Mouse (Mus musculus) limb, embryonic 11.5 days (tissue): ENCODE data around the gene 1700042G07Rik. TPM values are rescaled to one million over a fixed set of nuclear protein-coding genes. Genes with fewer than 3 reads are reported as not detected.
A peak's percentile ranks its signal among the peaks of the same experiment; 100 is the strongest.

Source experiments
- ATAC-seq: fragments of 200-750 bp; cut with Nextera tagmentation; 2 replicates; pipeline ENCODE4 v1.8.0; 2017; ENCODE audit warnings: low read depth; ENCODE audit not compliant: insufficient number of reproducible peaks, low FRiP score, low TSS enrichment
- DNase-seq: peaks from one replicate; pipeline ENCODE4 v3.0.0-alpha.2; 2015; ENCODE audit warnings: low spot score
- H3K27ac ChIP-seq: fragments of 300-500 bp; sonication (generic); replicated peaks from 2 replicates; pipeline ENCODE4 v1.5.1; 2014; ENCODE audit warnings: low read depth, mild to moderate bottlenecking, low read length
- H3K27me3 ChIP-seq: fragments of 300-500 bp; sonication (generic); 2 replicates; pipeline ENCODE4 v1.6.1; 2014; ENCODE audit warnings: mild to moderate bottlenecking, low read length, mixed read lengths; ENCODE audit not compliant: control insufficient read depth, insufficient read depth
- H3K36me3 ChIP-seq: fragments of 300-500 bp; sonication (generic); 2 replicates; pipeline ENCODE4 v1.6.1; 2014; ENCODE audit warnings: mild to moderate bottlenecking, low read length, moderate library complexity, mixed read lengths; ENCODE audit not compliant: control insufficient read depth, insufficient read depth
- H3K4me1 ChIP-seq: fragments of 300-500 bp; sonication (generic); 2 replicates; pipeline ENCODE4 v1.6.1; 2014; ENCODE audit warnings: low read length, mixed read lengths; ENCODE audit not compliant: control insufficient read depth, insufficient read depth
- H3K4me2 ChIP-seq: fragments of 300-500 bp; sonication (generic); 2 replicates; pipeline ENCODE4 v1.6.1; 2014; ENCODE audit warnings: low read depth, mild to moderate bottlenecking, moderate library complexity; ENCODE audit not compliant: severe bottlenecking
- H3K4me3 ChIP-seq: fragments of 300-500 bp; sonication (generic); 2 replicates; pipeline ENCODE4 v1.5.1; 2014; ENCODE audit warnings: low read depth, low read length
- H3K9ac ChIP-seq: fragments of 300-500 bp; sonication (generic); 2 replicates; pipeline ENCODE4 v1.6.1; 2014; ENCODE audit warnings: mild to moderate bottlenecking, low read length
- H3K9me3 ChIP-seq: fragments of 300-500 bp; sonication (generic); 2 replicates; pipeline ENCODE4 v1.6.1; 2016; ENCODE audit warnings: low read length; ENCODE audit not compliant: control insufficient read depth
- WGBS: fragments of 180-500 bp; shearing (Covaris S2); extraction: QIAGEN DNeasy Blood & Tissue Kit; methylation state at CpG from one replicate; pipeline ENCODE4 v1.1.7; 2014; 5-methylcytosine and 5-hydroxymethylcytosine counted together
- polyA plus RNA-seq: library from polyadenylated mRNA; unstranded; fragments of >200 nt; fragmentation: Nextera tagmentation; extraction: Ambion mirVana; gene quantifications from 2 replicates; pipeline ENCODE4 v1.2.1, GENCODE M21; 2014

The 1700042G07Rik gene
- polyA plus RNA-seq, 1 experiment from 2014 or later: not detected

DNA sequence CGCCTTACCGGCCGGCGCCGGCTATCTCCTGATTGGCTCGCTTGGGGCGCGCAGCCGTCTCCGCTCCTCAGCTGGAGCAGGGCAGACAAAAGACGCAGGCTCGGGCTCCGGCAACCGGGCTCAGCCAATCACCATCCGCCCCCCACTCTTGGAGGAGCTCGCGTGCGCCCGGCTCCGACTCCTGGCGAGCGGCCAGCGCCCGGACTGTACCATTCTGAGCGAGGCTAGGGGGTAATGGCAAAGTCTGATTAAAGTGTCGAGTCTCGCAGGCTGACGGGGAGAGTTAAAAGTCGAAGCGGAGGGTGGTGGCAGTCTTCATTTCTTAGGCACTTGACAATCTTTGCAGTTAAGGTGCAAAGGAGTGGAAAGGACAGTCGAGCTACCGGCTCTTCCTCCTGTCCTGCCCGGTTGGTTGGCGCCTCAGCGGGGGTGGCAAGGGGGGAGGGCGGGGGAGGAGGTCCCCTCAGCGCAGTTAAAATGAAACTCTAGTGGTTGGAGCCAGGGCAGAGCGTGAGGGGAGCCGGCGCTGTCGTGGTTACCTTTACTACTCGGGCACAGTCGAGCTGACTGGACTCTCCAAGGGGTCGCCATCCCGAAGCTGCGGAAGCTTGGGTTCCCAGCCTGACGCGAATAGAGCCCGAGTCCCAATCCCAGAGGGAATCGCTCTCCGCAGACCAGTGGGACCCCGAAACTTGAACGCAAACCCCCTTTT is 48.1 kb downstream of the 1700042G07Rik start, which contains the start of gene Pik3r3:
Gene Pik3r3 (plus strand): TSS at position 479 of the 712 bp plus-strand sequence.
- DNase-seq (peak; percentile 99), ATAC-seq (peak; percentile 99)
- Histone ChIP-seq H3K4me1 (no peaks in the 10 kb centered on the region), H3K9me3 (no peaks in the 10 kb centered on the region), H3K4me2 (peak within 1 kb of the TSS; percentile 65), H3K27ac (peak within 1 kb of the TSS; percentile 99), H3K27me3 (no peaks in the 10 kb centered on the region), H3K36me3 (no peaks in the 10 kb centered on the region), H3K4me3 (peak within 1 kb of the TSS; percentile 43), H3K9ac (peak within 1 kb of the TSS; percentile 92)
- WGBS: under 1% methylated on average over 53 of the region's 53 CpGs

DNA sequence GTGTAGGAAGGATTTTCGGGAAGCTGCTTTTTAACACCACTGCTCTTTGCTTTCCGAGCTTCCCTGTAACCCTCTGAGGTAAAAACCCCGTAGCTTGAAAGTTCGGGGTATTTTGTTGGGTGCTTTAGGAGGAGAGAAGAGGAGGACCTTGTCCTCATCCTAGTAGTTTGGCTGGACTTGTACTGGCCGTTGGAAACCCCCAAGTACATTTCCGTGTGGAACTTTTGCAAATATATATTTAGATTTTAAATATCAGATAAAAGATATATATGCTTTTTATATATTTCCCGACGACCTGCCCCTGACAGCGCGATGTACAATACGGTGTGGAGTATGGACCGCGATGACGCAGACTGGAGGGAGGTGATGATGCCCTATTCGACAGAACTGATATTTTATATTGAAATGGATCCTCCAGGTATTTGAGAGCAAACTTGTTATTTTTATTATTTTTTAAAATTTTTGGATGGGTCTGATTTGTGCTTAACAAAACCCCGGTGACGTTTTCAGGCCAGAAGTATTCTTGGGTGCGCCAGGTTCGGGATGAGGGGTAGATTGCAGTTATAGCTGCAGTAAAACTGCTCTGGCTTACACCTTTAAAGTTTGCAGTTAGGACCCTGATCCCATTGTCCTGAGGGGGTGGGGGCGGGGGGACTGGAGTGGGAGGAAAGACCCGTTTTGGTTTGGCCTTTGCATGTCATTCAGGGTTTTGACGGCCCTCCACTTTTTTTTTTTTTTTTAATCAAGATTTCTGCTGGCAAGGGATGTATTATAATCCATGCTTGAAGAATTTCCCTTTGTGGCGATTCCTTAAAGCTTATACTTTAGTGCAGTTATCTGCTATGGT is 49.0 kb downstream of the 1700042G07Rik start:
- no peaks in the 10 kb centered on the region for H3K9me3 ChIP-seq
- peak overlapping the region; percentile 43 for H3K4me3 ChIP-seq
- H3K4me1 ChIP-seq: no peaks in the 10 kb centered on the region
- under 1% methylated on average over 23 of the region's 23 CpGs for WGBS
- no peaks in the 10 kb centered on the region for H3K27me3 ChIP-seq
- peak overlapping the region; percentile 65 for H3K4me2 ChIP-seq
- no peaks in the 10 kb centered on the region for H3K36me3 ChIP-seq
- DNase-seq (peak; percentile 47), ATAC-seq (no peak)
- peak overlapping the region; percentile 92 for H3K9ac ChIP-seq
- H3K27ac ChIP-seq: peak overlapping the region; percentile 99

GRCm38 (mm10) chr4:116222843-116223119 is 49.6 kb downstream of the 1700042G07Rik start:
- DNase-seq: no peak
- H3K9me3 ChIP-seq: no peaks in the 10 kb centered on the region

More at GRCm38 (mm10) chr4:116222843-116223119, 49.6 kb downstream of the 1700042G07Rik start:
- no peak overlapping the region for H3K27ac ChIP-seq
- H3K4me3 ChIP-seq: peak overlapping the region; percentile 43
- H3K4me1 ChIP-seq: no peaks in the 10 kb centered on the region
- H3K4me2 ChIP-seq: peak overlapping the region; percentile 65; the same call in 1 of the 2 replicates
- peak overlapping the region; percentile 92 for H3K9ac ChIP-seq
- ATAC-seq: no peak
- no peaks in the 10 kb centered on the region for H3K27me3 ChIP-seq
- H3K36me3 ChIP-seq: no peaks in the 10 kb centered on the region
- WGBS: 6% methylated on average over 6 of the region's 6 CpGs

Other genes with a start within 250 kb of the 1700042G07Rik start
- gene Dmbx1, start 233.4 kb upstream of the 1700042G07Rik start, polyA plus RNA-seq: 0.14 and 0.27 TPM in 2 replicates
- gene Faah, start 155.4 kb upstream of the 1700042G07Rik start, polyA plus RNA-seq: 0.35 and 0.55 TPM in 2 replicates
- gene Nsun4, start 119.5 kb upstream of the 1700042G07Rik start, polyA plus RNA-seq: 16.9 and 20.0 TPM in 2 replicates
- 470 and 488 TPM in 2 replicates for gene Uqcrh, start 98.3 kb upstream of the 1700042G07Rik start, polyA plus RNA-seq
- gene Lrrc41, start 98.1 kb upstream of the 1700042G07Rik start, polyA plus RNA-seq: 81.4 and 81.6 TPM in 2 replicates
- 66.0 and 69.8 TPM in 2 replicates for gene Rad54l, start 49.7 kb upstream of the 1700042G07Rik start, polyA plus RNA-seq
- gene Pomgnt1, start 49.5 kb upstream of the 1700042G07Rik start, polyA plus RNA-seq: 57.0 and 62.4 TPM in 2 replicates
- gene Lurap1, start 22.0 kb upstream of the 1700042G07Rik start, polyA plus RNA-seq: 2.0 and 2.4 TPM in 2 replicates
- gene Tspan1, start 5.8 kb upstream of the 1700042G07Rik start, polyA plus RNA-seq: 0.17 TPM in 1 of 2 replicates, not detected in the other
- gene Gm49337, start within 50 bp of the 1700042G07Rik start, polyA plus RNA-seq: not detected in 2 replicates
- gene Pik3r3, start 48.2 kb downstream of the 1700042G07Rik start, polyA plus RNA-seq: 43.5 and 46.2 TPM in 2 replicates